Mouse (Mus musculus) brain, embryonic 14.5 days (tissue): ENCODE data around the gene Klhl12.

Source experiments
- CTCF ChIP-seq: fragments of 200-500 bp; IDR thresholded peaks from 2 replicates; pipeline ENCODE4 v1.5.1; 2012; ENCODE audit warnings: inconsistent platforms, mild to moderate bottlenecking, moderate library complexity, borderline replicate concordance; ENCODE audit not compliant: insufficient read depth, insufficient read length; ENCODE audit errors: extremely low read depth
- POLR2A ChIP-seq: fragments of 200-500 bp; IDR thresholded peaks from 2 replicates; pipeline ENCODE4 v1.6.1; 2012; ENCODE audit warnings: mild to moderate bottlenecking, inconsistent platforms, borderline replicate concordance; ENCODE audit not compliant: poor library complexity, insufficient read depth, insufficient read length, severe bottlenecking; ENCODE audit errors: extremely low read depth

GRCm38 (mm10) chr1:134526752-134527151, 71.4 kb downstream of the Klhl12 start:
- TF ChIP-seq CTCF (no peak), POLR2A (no peak)
